Mouse (Mus musculus): ENCODE results near the gene Krtap4-13. TPM values are rescaled to one million over a fixed set of nuclear protein-coding genes. Genes with fewer than 3 reads are reported as not detected.
"Not testable (repeated sequence)": the region's sequence is repeated elsewhere in the genome, so short reads cannot be mapped to it uniquely, and the experiment has no call there.

Krtap4-13 gene
- polyA plus RNA-seq (2016; fragmentation: Nextera tagmentation; extraction: Ambion mirVana) = not detected in 2 replicates

- not testable (repeated sequence) for ATAC-seq (ENCODE audit: insufficient number of reproducible peaks, insufficient read depth, low FRiP score, low TSS enrichment)
These were observed at the start of gene Krtap4-13 for GRCm38 (mm10) chr11:99809792-99810191. Gene Krtap4-13, minus strand, starts transcription at chr11:99809892.

DNA sequence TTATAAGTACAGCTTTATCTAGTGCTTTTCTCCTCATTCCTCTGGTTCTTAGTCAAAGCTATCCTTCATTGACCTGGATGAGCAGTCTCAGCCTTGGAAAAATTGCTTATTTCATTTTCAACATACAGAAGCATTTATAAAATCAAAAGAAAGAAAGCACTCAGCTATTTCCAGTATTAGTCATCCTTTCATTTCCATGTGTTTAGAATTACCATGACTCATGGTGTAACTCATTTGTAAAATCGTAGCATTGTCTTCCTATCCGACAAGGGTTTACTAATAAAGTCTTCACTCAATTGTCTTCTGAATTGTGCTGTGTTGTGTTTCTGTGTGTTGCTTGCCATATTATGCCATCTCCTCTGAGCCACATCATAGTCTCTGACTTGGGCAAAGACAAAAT is 49.1 kb upstream of the Krtap4-13 start:
- WGBS = 74% methylated on average over 2 of the region's 2 CpGs
- H3K9ac ChIP-seq = no peak overlapping the region
- no peak overlapping the region for H3K27ac ChIP-seq
- no peak overlapping the region for H3K4me2 ChIP-seq (replicated peaks)
- H3K4me1 ChIP-seq = no peaks in the 10 kb centered on the region
- H3K4me3 ChIP-seq = no peak overlapping the region
- no peaks in the 10 kb centered on the region for H3K36me3 ChIP-seq
- H3K9me3 ChIP-seq = no peaks in the 10 kb centered on the region
- no peaks in the 10 kb centered on the region for H3K27me3 ChIP-seq
- ATAC-seq (ENCODE audit: insufficient number of reproducible peaks, insufficient read depth, low FRiP score, low TSS enrichment) = no peak

More at GRCm38 (mm10) chr11:99809792-99810191, at the start of gene Krtap4-13:
- not testable (repeated sequence) for H3K4me2 ChIP-seq (replicated peaks); H3K9ac ChIP-seq; H3K9me3 ChIP-seq; H3K27ac ChIP-seq; H3K4me1 ChIP-seq; H3K36me3 ChIP-seq; H3K27me3 ChIP-seq; H3K4me3 ChIP-seq

GRCm38 (mm10) chr11:99857617-99858016 is 47.9 kb upstream of the Krtap4-13 start, which contains the start of gene Gm11568:
Gene Gm11568, plus strand, starts transcription at chr11:99857917.
- WGBS = 82% methylated on average over 2 of the region's 2 CpGs
- Histone ChIP-seq H3K9ac (no peak within 1 kb of the TSS), H3K36me3 (no peaks in the 10 kb centered on the region), H3K27me3 (no peaks in the 10 kb centered on the region), H3K9me3 (no peaks in the 10 kb centered on the region), H3K4me1 (no peaks in the 10 kb centered on the region), H3K4me2 (replicated peaks) (no peak within 1 kb of the TSS), H3K4me3 (no peak within 1 kb of the TSS), H3K27ac (no peak within 1 kb of the TSS)
- no peak for ATAC-seq (ENCODE audit: insufficient number of reproducible peaks, insufficient read depth, low FRiP score, low TSS enrichment)

DNA sequence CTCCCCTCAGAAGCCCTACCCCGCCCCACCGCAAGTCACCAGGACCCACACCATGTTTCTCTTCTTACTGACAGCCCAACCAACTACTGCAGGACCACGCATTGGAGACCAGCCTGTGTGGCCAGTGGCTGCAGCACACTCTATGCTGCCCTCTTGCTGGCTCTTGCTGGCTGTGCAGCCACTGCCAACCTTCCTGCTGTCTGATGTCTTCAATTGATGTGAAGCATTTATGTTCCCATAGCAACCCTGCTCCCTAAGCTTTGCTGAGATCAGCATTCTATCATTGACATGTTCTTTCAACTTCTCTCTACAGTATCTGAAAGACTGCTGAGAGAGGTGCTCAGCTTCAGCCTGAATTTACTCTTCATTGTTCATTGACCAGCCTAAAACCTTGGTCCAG is 44.4 kb upstream of the Krtap4-13 start:
- Histone ChIP-seq H3K4me2 (replicated peaks) (no peak overlapping the region), H3K4me3 (no peak overlapping the region), H3K27ac (no peak overlapping the region), H3K9me3 (no peaks in the 10 kb centered on the region), H3K9ac (no peak overlapping the region), H3K4me1 (no peaks in the 10 kb centered on the region), H3K36me3 (no peaks in the 10 kb centered on the region), H3K27me3 (no peaks in the 10 kb centered on the region)
- WGBS = 57% methylated on average over 3 of the region's 3 CpGs
- ATAC-seq (ENCODE audit: insufficient number of reproducible peaks, insufficient read depth, low FRiP score, low TSS enrichment) = no peak

DNA sequence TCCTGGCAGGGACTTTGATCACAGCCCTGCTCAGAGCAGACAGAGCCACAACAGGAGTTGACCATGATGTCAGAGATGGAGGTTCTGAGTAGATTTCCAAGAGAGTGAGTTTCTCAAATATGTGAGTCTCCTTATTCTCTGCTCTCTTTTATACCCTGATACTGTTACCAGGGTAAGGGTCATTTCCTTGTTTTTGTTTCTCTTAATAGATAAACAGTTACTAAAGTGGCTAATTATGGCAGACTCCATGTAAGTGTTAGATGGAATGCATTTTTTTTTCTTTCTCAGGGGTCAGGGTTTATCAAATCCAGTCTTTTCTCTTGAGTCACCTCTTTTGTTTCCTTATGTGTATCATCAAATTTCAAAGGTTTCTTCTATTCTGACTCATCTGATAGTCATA is 41.8 kb upstream of the Krtap4-13 start, which contains the start of gene Krtap4-16:
Krtap4-16 (minus strand) TSS at position 101 of the 400 bp plus-strand sequence.
- Histone ChIP-seq H3K4me3 (no peak within 1 kb of the TSS), H3K9me3 (no peaks in the 10 kb centered on the region), H3K4me2 (replicated peaks) (no peak within 1 kb of the TSS), H3K36me3 (no peaks in the 10 kb centered on the region), H3K9ac (no peak within 1 kb of the TSS), H3K27me3 (no peaks in the 10 kb centered on the region), H3K27ac (no peak within 1 kb of the TSS), H3K4me1 (no peaks in the 10 kb centered on the region)
- ATAC-seq (ENCODE audit: insufficient number of reproducible peaks, insufficient read depth, low FRiP score, low TSS enrichment) = no peak

DNA sequence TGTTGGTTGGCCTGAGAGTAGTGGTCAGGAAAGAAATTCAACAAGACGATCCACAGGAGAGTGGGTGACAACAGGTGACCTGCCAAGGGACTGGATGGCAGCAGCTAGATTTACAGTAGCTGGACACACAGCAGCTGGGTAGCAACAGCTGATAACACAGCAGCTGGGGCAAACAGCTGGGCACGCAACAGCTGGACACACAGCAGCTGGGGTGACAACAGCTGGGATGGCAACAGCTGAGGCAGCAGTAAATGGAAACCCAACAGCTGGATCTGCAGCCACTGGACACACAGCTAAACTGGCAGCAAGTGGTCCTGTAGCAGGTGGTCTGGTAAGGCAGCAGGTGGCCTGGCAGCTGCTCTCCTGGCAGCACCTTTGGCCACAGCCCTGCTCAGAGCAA is 37.1 kb upstream of the Krtap4-13 start:
- H3K36me3 ChIP-seq = no peaks in the 10 kb centered on the region
- no peak overlapping the region for H3K4me3 ChIP-seq
- H3K4me2 ChIP-seq (replicated peaks) = no peak overlapping the region
- no peaks in the 10 kb centered on the region for H3K9me3 ChIP-seq
- no peaks in the 10 kb centered on the region for H3K27me3 ChIP-seq
- H3K9ac ChIP-seq = no peak overlapping the region
- no peak overlapping the region for H3K27ac ChIP-seq
- WGBS = 86% methylated on average over 2 of the region's 2 CpGs
- ATAC-seq (ENCODE audit: insufficient number of reproducible peaks, insufficient read depth, low FRiP score, low TSS enrichment) = no peak
- no peaks in the 10 kb centered on the region for H3K4me1 ChIP-seq

- Histone ChIP-seq H3K36me3 (no peaks in the 10 kb centered on the region), H3K4me1 (no peaks in the 10 kb centered on the region), H3K27ac (no peak overlapping the region), H3K9ac (no peak overlapping the region), H3K4me3 (no peak overlapping the region), H3K4me2 (replicated peaks) (no peak overlapping the region), H3K9me3 (no peaks in the 10 kb centered on the region; the same call in 1 of the 2 replicates), H3K27me3 (no peaks in the 10 kb centered on the region)
- no peak for ATAC-seq (ENCODE audit: insufficient number of reproducible peaks, insufficient read depth, low FRiP score, low TSS enrichment)
- 93% methylated on average over 1 of the region's 1 CpGs for WGBS
These were observed 32.5 kb upstream of the Krtap4-13 start for GRCm38 (mm10) chr11:99842185-99842584.

DNA sequence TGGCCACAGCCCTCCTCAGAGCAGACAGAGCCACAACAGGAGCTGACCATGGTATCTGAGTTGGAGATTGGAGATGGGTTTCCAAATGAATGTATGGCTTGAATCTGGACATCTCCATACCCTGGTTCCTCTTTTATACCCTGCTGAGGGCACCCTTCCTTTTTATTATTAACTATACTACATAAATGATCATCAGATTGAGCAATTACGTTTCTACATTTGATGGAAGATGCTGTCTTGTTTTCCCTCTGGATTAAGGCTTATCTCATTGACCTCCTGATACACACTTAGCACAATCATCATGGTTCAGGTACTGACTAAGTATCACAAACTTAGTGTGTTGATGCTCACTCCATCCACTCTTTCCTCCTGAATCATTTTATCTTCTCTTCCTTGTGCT is 28.3 kb upstream of the Krtap4-13 start, which contains the start of gene 2300003K06Rik:
2300003K06Rik (minus strand) TSS at position 101 of the 400 bp plus-strand sequence.
- Histone ChIP-seq H3K36me3 (no peaks in the 10 kb centered on the region), H3K4me2 (replicated peaks) (no peak within 1 kb of the TSS), H3K4me3 (no peak within 1 kb of the TSS), H3K4me1 (no peaks in the 10 kb centered on the region), H3K27me3 (no peaks in the 10 kb centered on the region), H3K9ac (no peak within 1 kb of the TSS), H3K27ac (no peak within 1 kb of the TSS), H3K9me3 (no peaks in the 10 kb centered on the region; the same call in 1 of the 2 replicates)
- WGBS = 73% methylated on average over 1 of the region's 1 CpGs
- no peak for ATAC-seq (ENCODE audit: insufficient number of reproducible peaks, insufficient read depth, low FRiP score, low TSS enrichment)

- H3K27ac ChIP-seq; ATAC-seq (ENCODE audit: insufficient number of reproducible peaks, insufficient read depth, low FRiP score, low TSS enrichment); H3K27me3 ChIP-seq; H3K4me3 ChIP-seq; H3K9me3 ChIP-seq; H3K4me1 ChIP-seq; H3K36me3 ChIP-seq; H3K9ac ChIP-seq; H3K4me2 ChIP-seq (replicated peaks): not testable (repeated sequence)
- WGBS = 84% methylated on average over 2 of the region's 2 CpGs
These were observed 5.9 kb upstream of the Krtap4-13 start, which contains the start of gene Gm11564 for GRCm38 (mm10) chr11:99815566-99815965. Gene Gm11564, minus strand, starts transcription at chr11:99815666.

GRCm38 (mm10) chr11:99804346-99804745 is 5.3 kb downstream of the Krtap4-13 start, which contains the start of gene Gm11554:
Gene Gm11554, minus strand, starts transcription at chr11:99804446.
- H3K9me3 ChIP-seq; H3K27me3 ChIP-seq; H3K9ac ChIP-seq; H3K4me3 ChIP-seq; H3K4me2 ChIP-seq (replicated peaks); H3K27ac ChIP-seq; H3K36me3 ChIP-seq; H3K4me1 ChIP-seq; ATAC-seq (ENCODE audit: insufficient number of reproducible peaks, insufficient read depth, low FRiP score, low TSS enrichment): not testable (repeated sequence)
- no CpG with 5 or more reads among the region's 1 CpGs for WGBS

- not testable (repeated sequence) for H3K27me3 ChIP-seq; H3K9ac ChIP-seq; ATAC-seq (ENCODE audit: insufficient number of reproducible peaks, insufficient read depth, low FRiP score, low TSS enrichment); H3K9me3 ChIP-seq; H3K4me3 ChIP-seq; H3K4me1 ChIP-seq; H3K36me3 ChIP-seq; H3K27ac ChIP-seq; H3K4me2 ChIP-seq (replicated peaks)
- WGBS = no CpG with 5 or more reads among the region's 1 CpGs
These were observed 10.9 kb downstream of the Krtap4-13 start, which contains the start of gene Gm11569 for GRCm38 (mm10) chr11:99798832-99799231. Gene Gm11569, minus strand, starts transcription at chr11:99798932.

- Histone ChIP-seq H3K27ac (no peak within 1 kb of the TSS), H3K4me3 (no peak within 1 kb of the TSS), H3K9ac (no peak within 1 kb of the TSS), H3K36me3 (no peaks in the 10 kb centered on the region), H3K27me3 (0 out of 2 replicates have a peak, but pooled peaks cover 4% of the 10 kb centered on the region), H3K9me3 (no peaks in the 10 kb centered on the region), H3K4me1 (no peaks in the 10 kb centered on the region), H3K4me2 (replicated peaks) (no peak within 1 kb of the TSS)
- no peak for ATAC-seq (ENCODE audit: insufficient number of reproducible peaks, insufficient read depth, low FRiP score, low TSS enrichment)
- 80% methylated on average over 2 of the region's 2 CpGs for WGBS
These were observed 16.3 kb downstream of the Krtap4-13 start, which contains the start of gene Gm11596 for GRCm38 (mm10) chr11:99793367-99793766. Gene Gm11596, minus strand, starts transcription at chr11:99793467.

All from embryonic facial prominence, embryonic 12.5 days (tissue).